Mouse (Mus musculus): Measurements from ENCODE around the gene Zfp296. TPM values are rescaled to one million over a fixed set of nuclear protein-coding genes. Genes with fewer than 3 reads are reported as not detected.

The Zfp296 gene
- polyA plus RNA-seq, 1 experiment from 2014 or later: 0.60 TPM

GRCm38 (mm10) chr7:19549394-19549793, 27.7 kb upstream of the Zfp296 start:
- no peak overlapping the region for H3K27ac ChIP-seq (replicated peaks)
- H3K4me2 ChIP-seq: no peak overlapping the region
- no peak for ATAC-seq (ENCODE audit: insufficient read depth)
- peaks cover 61% of the 10 kb centered on the region for H3K4me1 ChIP-seq (replicated peaks)
- 84% methylated on average over 10 of the region's 10 CpGs for WGBS (ENCODE audit: insufficient replicate concordance)
- H3K36me3 ChIP-seq (replicated peaks): peaks cover 32% of the 10 kb centered on the region
- no peaks in the 10 kb centered on the region for H3K9me3 ChIP-seq (replicated peaks)
- H3K27me3 ChIP-seq: no peaks in the 10 kb centered on the region
- no peak overlapping the region for H3K4me3 ChIP-seq (replicated peaks)
- no peak overlapping the region for H3K9ac ChIP-seq

- no peak for ATAC-seq (ENCODE audit: insufficient read depth)
- Histone ChIP-seq H3K4me3 (replicated peaks) (no peak overlapping the region), H3K36me3 (replicated peaks) (peaks cover 54% of the 10 kb centered on the region), H3K27me3 (no peaks in the 10 kb centered on the region), H3K27ac (replicated peaks) (peak overlapping the region; percentile 7; the same call in 1 of the 2 replicates), H3K9ac (no peak overlapping the region), H3K9me3 (replicated peaks) (no peaks in the 10 kb centered on the region), H3K4me1 (replicated peaks) (peaks cover 52% of the 10 kb centered on the region), H3K4me2 (no peak overlapping the region)
- WGBS (ENCODE audit: insufficient replicate concordance): 86% methylated on average over 5 of the region's 5 CpGs
Observed at GRCm38 (mm10) chr7:19551634-19552033, 25.5 kb upstream of the Zfp296 start.

- 30% methylated on average over 2 of the region's 2 CpGs for WGBS (ENCODE audit: insufficient replicate concordance)
- H3K27me3 ChIP-seq: no peaks in the 10 kb centered on the region
- peaks cover 61% of the 10 kb centered on the region for H3K36me3 ChIP-seq (replicated peaks)
- no peak overlapping the region for H3K4me2 ChIP-seq
- H3K9me3 ChIP-seq (replicated peaks): no peaks in the 10 kb centered on the region
- peaks cover 52% of the 10 kb centered on the region for H3K4me1 ChIP-seq (replicated peaks)
- no peak overlapping the region for H3K4me3 ChIP-seq (replicated peaks)
- 0 out of 2 replicates have a peak overlapping the region, but pooled peaks have one; percentile 7 for H3K27ac ChIP-seq (replicated peaks)
- no peak for ATAC-seq (ENCODE audit: insufficient read depth)
- no peak overlapping the region for H3K9ac ChIP-seq
Observed at GRCm38 (mm10) chr7:19552443-19552842, 24.6 kb upstream of the Zfp296 start.

GRCm38 (mm10) chr7:19554168-19554567, 22.9 kb upstream of the Zfp296 start:
- Histone ChIP-seq H3K36me3 (replicated peaks) (peaks cover 73% of the 10 kb centered on the region), H3K27ac (replicated peaks) (no peak overlapping the region), H3K27me3 (no peaks in the 10 kb centered on the region), H3K4me3 (replicated peaks) (no peak overlapping the region), H3K4me2 (no peak overlapping the region), H3K9me3 (replicated peaks) (no peaks in the 10 kb centered on the region), H3K4me1 (replicated peaks) (peaks cover 53% of the 10 kb centered on the region), H3K9ac (no peak overlapping the region)
- WGBS (ENCODE audit: insufficient replicate concordance): 94% methylated on average over 1 of the region's 1 CpGs
- ATAC-seq (ENCODE audit: insufficient read depth): no peak

GRCm38 (mm10) chr7:19557086-19557485, 20.0 kb upstream of the Zfp296 start:
- Histone ChIP-seq H3K4me1 (replicated peaks) (peaks cover 64% of the 10 kb centered on the region), H3K4me3 (replicated peaks) (no peak overlapping the region), H3K9ac (no peak overlapping the region), H3K9me3 (replicated peaks) (no peaks in the 10 kb centered on the region), H3K27me3 (no peaks in the 10 kb centered on the region), H3K36me3 (replicated peaks) (peaks cover 66% of the 10 kb centered on the region), H3K27ac (replicated peaks) (no peak overlapping the region), H3K4me2 (no peak overlapping the region)
- 83% methylated on average over 2 of the region's 2 CpGs for WGBS (ENCODE audit: insufficient replicate concordance)
- ATAC-seq (ENCODE audit: insufficient read depth): no peak

GRCm38 (mm10) chr7:19557982-19558900, 18.8 kb upstream of the Zfp296 start:
- Histone ChIP-seq H3K27ac (replicated peaks) (peak overlapping the region; percentile 45; the same call in 1 of the 2 replicates), H3K36me3 (replicated peaks) (peaks cover 56% of the 10 kb centered on the region), H3K4me1 (replicated peaks) (peaks cover 64% of the 10 kb centered on the region), H3K4me3 (replicated peaks) (peak overlapping the region; percentile 94), H3K4me2 (peak overlapping the region; percentile 90), H3K9me3 (replicated peaks) (no peaks in the 10 kb centered on the region), H3K9ac (peak overlapping the region; percentile 29; the same call in 1 of the 2 replicates), H3K27me3 (no peaks in the 10 kb centered on the region)
- WGBS (ENCODE audit: insufficient replicate concordance): 59% methylated on average over 6 of the region's 6 CpGs
- peak; percentile 4; the same call in 1 of the 2 replicates for ATAC-seq (ENCODE audit: insufficient read depth)

GRCm38 (mm10) chr7:19558965-19559364, 18.1 kb upstream of the Zfp296 start:
- H3K27ac ChIP-seq (replicated peaks): peak overlapping the region; percentile 45; the same call in 1 of the 2 replicates
- peak overlapping the region; percentile 94 for H3K4me3 ChIP-seq (replicated peaks)
- peaks cover 48% of the 10 kb centered on the region for H3K36me3 ChIP-seq (replicated peaks)
- H3K9me3 ChIP-seq (replicated peaks): no peaks in the 10 kb centered on the region
- H3K9ac ChIP-seq: peak overlapping the region; percentile 29; the same call in 1 of the 2 replicates
- no peak for ATAC-seq (ENCODE audit: insufficient read depth)
- H3K4me1 ChIP-seq (replicated peaks): peaks cover 68% of the 10 kb centered on the region
- WGBS (ENCODE audit: insufficient replicate concordance): 52% methylated on average over 2 of the region's 2 CpGs
- no peaks in the 10 kb centered on the region for H3K27me3 ChIP-seq
- peak overlapping the region; percentile 90 for H3K4me2 ChIP-seq

GRCm38 (mm10) chr7:19560491-19561260, 16.4 kb upstream of the Zfp296 start:
- no peak for ATAC-seq (ENCODE audit: insufficient read depth)
- Histone ChIP-seq H3K9ac (peak overlapping the region; percentile 96), H3K27me3 (no peaks in the 10 kb centered on the region), H3K36me3 (replicated peaks) (peaks cover 48% of the 10 kb centered on the region), H3K4me1 (replicated peaks) (peaks cover 81% of the 10 kb centered on the region), H3K9me3 (replicated peaks) (no peaks in the 10 kb centered on the region), H3K4me2 (peak overlapping the region; percentile 90), H3K4me3 (replicated peaks) (peak overlapping the region; percentile 94), H3K27ac (replicated peaks) (peak overlapping the region; percentile 94)
- 5% methylated on average over 11 of the region's 11 CpGs for WGBS (ENCODE audit: insufficient replicate concordance)

- H3K9me3 ChIP-seq (replicated peaks): no peaks in the 10 kb centered on the region
- no peak for ATAC-seq (ENCODE audit: insufficient read depth)
- peaks cover 84% of the 10 kb centered on the region for H3K4me1 ChIP-seq (replicated peaks)
- peaks cover 46% of the 10 kb centered on the region for H3K36me3 ChIP-seq (replicated peaks)
- 2% methylated on average over 11 of the region's 11 CpGs for WGBS (ENCODE audit: insufficient replicate concordance)
- peak overlapping the region; percentile 96 for H3K9ac ChIP-seq
- peak overlapping the region; percentile 94 for H3K27ac ChIP-seq (replicated peaks)
- H3K4me2 ChIP-seq: peak overlapping the region; percentile 90
- no peaks in the 10 kb centered on the region for H3K27me3 ChIP-seq
- H3K4me3 ChIP-seq (replicated peaks): peak overlapping the region; percentile 94
Observed at GRCm38 (mm10) chr7:19561431-19561764, 15.7 kb upstream of the Zfp296 start.

GRCm38 (mm10) chr7:19561765-19562642, 15.1 kb upstream of the Zfp296 start:
- peak overlapping the region; percentile 94 for H3K27ac ChIP-seq (replicated peaks)
- under 1% methylated on average over 102 of the region's 102 CpGs for WGBS (ENCODE audit: insufficient replicate concordance)
- peak; percentile 79 for ATAC-seq (ENCODE audit: insufficient read depth)
- peak overlapping the region; percentile 94 for H3K4me3 ChIP-seq (replicated peaks)
- H3K36me3 ChIP-seq (replicated peaks): peaks cover 45% of the 10 kb centered on the region
- H3K27me3 ChIP-seq: no peaks in the 10 kb centered on the region
- H3K4me1 ChIP-seq (replicated peaks): peaks cover 78% of the 10 kb centered on the region
- peak overlapping the region; percentile 96 for H3K9ac ChIP-seq
- H3K4me2 ChIP-seq: peak overlapping the region; percentile 90
- no peaks in the 10 kb centered on the region for H3K9me3 ChIP-seq (replicated peaks)

Data from liver, embryonic 15.5 days (tissue).